Mouse (Mus musculus): ENCODE data around the gene Fxyd3. TPM values are rescaled to one million over a fixed set of nuclear protein-coding genes. Genes with fewer than 3 reads are reported as not detected.

Gene Fxyd3
- total and polyA plus RNA-seq, 2 experiments from 2014 or later: 1.5 TPM; not detected in 1

- WGBS: 35% methylated on average over 1 of the region's 1 CpGs
- no peaks in the 10 kb centered on the region for H3K36me3 ChIP-seq (ENCODE audit: insufficient read depth, low read length)
- no peak overlapping the region for H3K9ac ChIP-seq (replicated peaks; ENCODE audit: low read length)
These were observed 4.6 kb upstream of the Fxyd3 start for GRCm38 (mm10) chr7:31081106-31081505.

GRCm38 (mm10) chr7:31080611-31081010 lies 4.1 kb upstream of the Fxyd3 start:
- H3K9ac ChIP-seq (replicated peaks; ENCODE audit: low read length): no peak overlapping the region
- WGBS: 54% methylated on average over 3 of the region's 3 CpGs
- no peak for TF ChIP-seq CTCF (IDR thresholded peaks at IDR 0.05; ENCODE audit: low read depth)
- DNase-seq (ENCODE audit: low spot score) (no peak), ATAC-seq (no peak)
- H3K27me3 ChIP-seq (ENCODE audit: insufficient read depth, low read length): no peaks in the 10 kb centered on the region
- no peaks in the 10 kb centered on the region for H3K4me1 ChIP-seq (ENCODE audit: insufficient read depth, low read length)
- H3K27ac ChIP-seq: no peak overlapping the region
- no peak overlapping the region for H3K4me2 ChIP-seq (ENCODE audit: low read depth, low read length)
- H3K36me3 ChIP-seq (ENCODE audit: insufficient read depth, low read length): no peaks in the 10 kb centered on the region
- H3K4me3 ChIP-seq (ENCODE audit: low read length): no peak overlapping the region
- H3K9me3 ChIP-seq (ENCODE audit: low read length): no peaks in the 10 kb centered on the region

More at GRCm38 (mm10) chr7:31081106-31081505, 4.6 kb upstream of the Fxyd3 start:
- Histone ChIP-seq H3K27ac (no peak overlapping the region), H3K4me1 (ENCODE audit: insufficient read depth, low read length) (no peaks in the 10 kb centered on the region), H3K4me2 (ENCODE audit: low read depth, low read length) (no peak overlapping the region), H3K27me3 (ENCODE audit: insufficient read depth, low read length) (no peaks in the 10 kb centered on the region), H3K9me3 (ENCODE audit: low read length) (no peaks in the 10 kb centered on the region), H3K4me3 (ENCODE audit: low read length) (no peak overlapping the region)
- no peak for TF ChIP-seq CTCF (IDR thresholded peaks at IDR 0.05; ENCODE audit: low read depth)
- DNase-seq (ENCODE audit: low spot score) (no peak), ATAC-seq (no peak)

GRCm38 (mm10) chr7:31079670-31080069 lies 3.2 kb upstream of the Fxyd3 start:
- Histone ChIP-seq H3K4me1 (ENCODE audit: insufficient read depth, low read length) (no peaks in the 10 kb centered on the region), H3K4me3 (ENCODE audit: low read length) (no peak overlapping the region), H3K27me3 (ENCODE audit: insufficient read depth, low read length) (no peaks in the 10 kb centered on the region), H3K4me2 (ENCODE audit: low read depth, low read length) (no peak overlapping the region), H3K9me3 (ENCODE audit: low read length) (no peaks in the 10 kb centered on the region), H3K27ac (no peak overlapping the region), H3K36me3 (ENCODE audit: insufficient read depth, low read length) (no peaks in the 10 kb centered on the region), H3K9ac (replicated peaks; ENCODE audit: low read length) (no peak overlapping the region)
- no peak for ATAC-seq
- DNase-seq (ENCODE audit: low spot score): no peak
- no peak for TF ChIP-seq CTCF (IDR thresholded peaks at IDR 0.05; ENCODE audit: low read depth)
- whole genome bisulfite sequencing: 84% methylated on average over 8 of the region's 8 CpGs

GRCm38 (mm10) chr7:31077885-31078445 lies 1.5 kb upstream of the Fxyd3 start:
- H3K27ac ChIP-seq: no peak overlapping the region
- 44% methylated on average over 5 of the region's 5 CpGs for WGBS
- peak; percentile 58 for ATAC-seq

GRCm38 (mm10) chr7:31077470-31077869 lies 966 bp upstream of the Fxyd3 start:
- Histone ChIP-seq H3K9me3 (ENCODE audit: low read length) (no peaks in the 10 kb centered on the region), H3K4me3 (ENCODE audit: low read length) (no peak overlapping the region), H3K9ac (replicated peaks; ENCODE audit: low read length) (no peak overlapping the region), H3K27ac (no peak overlapping the region), H3K4me2 (ENCODE audit: low read depth, low read length) (no peak overlapping the region), H3K36me3 (ENCODE audit: insufficient read depth, low read length) (no peaks in the 10 kb centered on the region), H3K4me1 (ENCODE audit: insufficient read depth, low read length) (no peaks in the 10 kb centered on the region), H3K27me3 (ENCODE audit: insufficient read depth, low read length) (no peaks in the 10 kb centered on the region)
- peak; percentile 79 for ATAC-seq
- peak; percentile 36 for DNase-seq (ENCODE audit: low spot score)
- no peak for TF ChIP-seq CTCF (IDR thresholded peaks at IDR 0.05; ENCODE audit: low read depth)
- WGBS: 37% methylated on average over 6 of the region's 6 CpGs

More at GRCm38 (mm10) chr7:31077885-31078445, 1.5 kb upstream of the Fxyd3 start:
- Histone ChIP-seq H3K4me3 (ENCODE audit: low read length) (no peak overlapping the region), H3K4me1 (ENCODE audit: insufficient read depth, low read length) (no peaks in the 10 kb centered on the region), H3K9me3 (ENCODE audit: low read length) (no peaks in the 10 kb centered on the region), H3K27me3 (ENCODE audit: insufficient read depth, low read length) (no peaks in the 10 kb centered on the region), H3K36me3 (ENCODE audit: insufficient read depth, low read length) (no peaks in the 10 kb centered on the region), H3K4me2 (ENCODE audit: low read depth, low read length) (no peak overlapping the region), H3K9ac (replicated peaks; ENCODE audit: low read length) (no peak overlapping the region)
- TF ChIP-seq CTCF (IDR thresholded peaks at IDR 0.05; ENCODE audit: low read depth): peak; percentile 89
- peak; percentile 86 for DNase-seq (ENCODE audit: low spot score)

- WGBS: 58% methylated on average over 5 of the region's 5 CpGs
- ATAC-seq (no peak), DNase-seq (ENCODE audit: low spot score) (no peak)
- Histone ChIP-seq H3K27ac (no peak overlapping the region), H3K27me3 (ENCODE audit: insufficient read depth, low read length) (no peaks in the 10 kb centered on the region), H3K4me1 (ENCODE audit: insufficient read depth, low read length) (no peaks in the 10 kb centered on the region), H3K9me3 (ENCODE audit: low read length) (no peaks in the 10 kb centered on the region), H3K36me3 (ENCODE audit: insufficient read depth, low read length) (no peaks in the 10 kb centered on the region), H3K4me3 (ENCODE audit: low read length) (no peak overlapping the region), H3K9ac (replicated peaks; ENCODE audit: low read length) (no peak overlapping the region), H3K4me2 (ENCODE audit: low read depth, low read length) (no peak overlapping the region)
- TF ChIP-seq CTCF (IDR thresholded peaks at IDR 0.05; ENCODE audit: low read depth): no peak
These were observed 1.8 kb downstream of the Fxyd3 start for GRCm38 (mm10) chr7:31074713-31075069.

- ATAC-seq (no peak), DNase-seq (ENCODE audit: low spot score) (no peak)
- Histone ChIP-seq H3K9ac (replicated peaks; ENCODE audit: low read length) (no peak overlapping the region), H3K27ac (no peak overlapping the region), H3K9me3 (ENCODE audit: low read length) (no peaks in the 10 kb centered on the region), H3K4me1 (ENCODE audit: insufficient read depth, low read length) (no peaks in the 10 kb centered on the region), H3K4me2 (ENCODE audit: low read depth, low read length) (no peak overlapping the region), H3K4me3 (ENCODE audit: low read length) (no peak overlapping the region), H3K27me3 (ENCODE audit: insufficient read depth, low read length) (no peaks in the 10 kb centered on the region), H3K36me3 (ENCODE audit: insufficient read depth, low read length) (no peaks in the 10 kb centered on the region)
- 53% methylated on average over 7 of the region's 7 CpGs for WGBS
- no peak for TF ChIP-seq CTCF (IDR thresholded peaks at IDR 0.05; ENCODE audit: low read depth)
These were observed 2.3 kb downstream of the Fxyd3 start for GRCm38 (mm10) chr7:31074061-31074712.

All from hindbrain, postnatal 0 days (tissue).